Comparison of ENCODE assay signal across 12 mouse cellular contexts in the genomic region with DNA sequence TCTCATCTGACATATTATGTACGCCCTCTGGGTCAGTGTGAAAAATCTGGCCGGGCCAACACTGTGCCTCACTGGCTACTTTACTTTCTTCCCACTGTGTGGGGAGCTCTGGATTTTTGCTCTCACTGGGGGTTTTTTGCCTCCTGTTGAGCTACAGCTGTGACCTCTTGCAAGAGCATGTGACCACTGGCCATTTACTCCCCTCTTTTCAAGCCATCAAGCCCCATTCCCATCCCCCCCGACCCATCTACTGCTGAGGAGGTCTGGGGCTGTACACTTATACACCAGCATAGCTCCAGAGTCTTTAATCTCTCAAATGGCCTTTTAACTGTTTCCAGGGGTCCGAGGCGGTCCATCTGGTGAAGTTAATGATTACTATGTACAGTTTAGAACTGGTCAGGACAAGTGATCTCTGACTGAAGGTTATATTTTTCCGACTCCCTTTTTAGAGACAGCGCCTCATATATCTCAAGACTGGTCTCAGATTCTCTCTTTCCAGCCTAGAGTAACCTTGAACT. TPM values are rescaled to one million over a fixed set of nuclear protein-coding genes. Genes with fewer than 3 reads are reported as not detected.
A peak's percentile ranks its signal among the peaks of the same experiment; 100 is the strongest.
DNase-seq lines count a peak whose midpoint lies in the region; ATAC-seq and TF ChIP-seq lines count a peak whose summit lies in the region.
"Had no signal": no experiment of that assay in that cellular context is flagged by ENCODE, and none has a peak within 500 bp of the region (broad histone marks: within the 10 kb centered on the region; RNA-seq: fewer than 3 reads in every experiment).

No protein-coding gene starts in this region.

- H3K4me3 ChIP-seq in lung, embryonic 15.5 days, result no peak overlapping the region
- H3K4me3 ChIP-seq in intestine, postnatal 0 days (ENCODE audit: low read depth, low read length), result no peak overlapping the region
- H3K4me3 ChIP-seq in limb, embryonic 13.5 days, result no peak overlapping the region
- H3K4me3 ChIP-seq in stomach, embryonic 15.5 days (replicated peaks), result no peak overlapping the region

- no peak for TF ChIP-seq CTCF in intestine, postnatal 0 days (IDR thresholded peaks at IDR 0.05; ENCODE audit: low read depth)

- no peak overlapping the region for H3K9ac ChIP-seq in lung, embryonic 15.5 days
- no peak overlapping the region for H3K9ac ChIP-seq in intestine, postnatal 0 days (ENCODE audit: low read depth, low read length)
- H3K9ac ChIP-seq in limb, embryonic 13.5 days, result no peak overlapping the region
- H3K9ac ChIP-seq in stomach, embryonic 15.5 days, result no peak overlapping the region

- no peaks in the 10 kb centered on the region for H3K9me3 ChIP-seq in lung, embryonic 15.5 days
- no peaks in the 10 kb centered on the region for H3K9me3 ChIP-seq in intestine, postnatal 0 days (ENCODE audit: control insufficient read depth)
- no peaks in the 10 kb centered on the region for H3K9me3 ChIP-seq in limb, embryonic 13.5 days
- no peaks in the 10 kb centered on the region for H3K9me3 ChIP-seq in stomach, embryonic 15.5 days

- peak; percentile 36; the same call in 1 of the 2 replicates for ATAC-seq in lung, embryonic 15.5 days (ENCODE audit: borderline replicate concordance, extremely low read depth, low FRiP score, low TSS enrichment)
- ATAC-seq in intestine, postnatal 0 days, result peak; percentile 23
- ATAC-seq in limb, embryonic 13.5 days (ENCODE audit: low FRiP score, low read depth), result peak; percentile 26
- ATAC-seq in stomach, embryonic 15.5 days (ENCODE audit: insufficient read depth, low FRiP score, low read depth), result peak; percentile 57; the same call in 1 of the 2 replicates
- ATAC-seq: CD4-positive, CD25-positive, alpha-beta regulatory T cell, adult 4 months had no signal

- H3K36me3 ChIP-seq in lung, embryonic 15.5 days, result no peaks in the 10 kb centered on the region
- H3K36me3 ChIP-seq in intestine, postnatal 0 days (ENCODE audit: control insufficient read depth, insufficient read depth), result 0 out of 2 replicates have a peak, but pooled peaks cover 6% of the 10 kb centered on the region
- peaks cover 9% of the 10 kb centered on the region for H3K36me3 ChIP-seq in limb, embryonic 13.5 days
- H3K36me3 ChIP-seq in stomach, embryonic 15.5 days, result no peaks in the 10 kb centered on the region

- no peak for DNase-seq in lung, postnatal 14 days
- DNase-seq in ovary, postnatal 10 days (ENCODE audit: low spot score), result no peak
- DNase-seq in left cerebral cortex, adult 18-20 months (ENCODE audit: low spot score in 2 of 2), result no peak
- no peak for DNase-seq in lung, postnatal 36 days
- DNase-seq: cerebellum, adult 11 months; lung, adult 2 months had no signal

- no peaks in the 10 kb centered on the region for H3K27me3 ChIP-seq in lung, embryonic 15.5 days
- H3K27me3 ChIP-seq in intestine, postnatal 0 days (replicated peaks; ENCODE audit: control insufficient read depth, insufficient read depth, low read length), result no peaks in the 10 kb centered on the region
- no peaks in the 10 kb centered on the region for H3K27me3 ChIP-seq in limb, embryonic 13.5 days
- H3K27me3 ChIP-seq in stomach, embryonic 15.5 days (replicated peaks), result no peaks in the 10 kb centered on the region

- 48% methylated on average over 7 of the region's 7 CpGs for WGBS in lung, embryonic 15.5 days
- 30% methylated on average over 7 of the region's 7 CpGs for WGBS in intestine, postnatal 0 days
- WGBS in limb, embryonic 13.5 days, result 16% methylated on average over 7 of the region's 7 CpGs
- WGBS in stomach, embryonic 15.5 days, result 41% methylated on average over 7 of the region's 7 CpGs

- H3K4me1 ChIP-seq in lung, embryonic 15.5 days, result peaks cover 30% of the 10 kb centered on the region
- peaks cover 9% of the 10 kb centered on the region for H3K4me1 ChIP-seq in intestine, postnatal 0 days (replicated peaks; ENCODE audit: control insufficient read depth, insufficient read depth, low read length)
- H3K4me1 ChIP-seq in limb, embryonic 13.5 days, result peaks cover 84% of the 10 kb centered on the region
- peaks cover 25% of the 10 kb centered on the region for H3K4me1 ChIP-seq in stomach, embryonic 15.5 days

- H3K27ac ChIP-seq in lung, embryonic 15.5 days, result 0 out of 2 replicates have a peak overlapping the region, but pooled peaks have one; percentile 6
- H3K27ac ChIP-seq in intestine, postnatal 0 days (ENCODE audit: low read depth, low read length), result peak overlapping the region; percentile 82
- H3K27ac ChIP-seq in limb, embryonic 13.5 days, result peak overlapping the region; percentile 98
- H3K27ac ChIP-seq in stomach, embryonic 15.5 days, result peak overlapping the region; percentile 90; the same call in 1 of the 2 replicates

- H3K4me2 ChIP-seq in lung, embryonic 15.5 days, result no peak overlapping the region
- H3K4me2 ChIP-seq in intestine, postnatal 0 days (replicated peaks; ENCODE audit: low read depth), result peak overlapping the region; percentile 47
- H3K4me2 ChIP-seq in limb, embryonic 13.5 days (replicated peaks), result peak overlapping the region; percentile 50
- no peak overlapping the region for H3K4me2 ChIP-seq in stomach, embryonic 15.5 days

RNA-seq across cellular contexts. Expression of a gene that starts 16.0 kb away (rescaled TPM):
- polyA plus RNA-seq in lung, embryonic 15.5 days (2015; fragmentation: Nextera tagmentation; extraction: Ambion mirVana), result 4.1 and 5.6 TPM in 2 replicates
- polyA plus RNA-seq in intestine, postnatal 0 days (2015; fragmentation: Nextera tagmentation; extraction: Ambion mirVana), result 16.2 and 16.8 TPM in 2 replicates
- 13.1 and 15.6 TPM in 2 replicates for polyA plus RNA-seq in limb, embryonic 13.5 days (2015; fragmentation: Nextera tagmentation; extraction: Ambion mirVana)
- polyA plus RNA-seq in stomach, embryonic 15.5 days (2015; fragmentation: Nextera tagmentation; extraction: Ambion mirVana), result 6.4 TPM in 2 replicates
- 10 to 100 TPM; 23.2 to 26.4 TPM for total RNA-seq in left cerebral cortex, adult 18-20 months (2021)
- total RNA-seq: neutrophil, adult 5-6 weeks had no signal

RNA-seq across cellular contexts. Expression of a gene that starts 27.6 kb away (rescaled TPM):
- 67.2 and 71.8 TPM in 2 replicates for polyA plus RNA-seq in lung, embryonic 15.5 days (2015; fragmentation: Nextera tagmentation; extraction: Ambion mirVana)
- 14.0 and 15.6 TPM in 2 replicates for polyA plus RNA-seq in intestine, postnatal 0 days (2015; fragmentation: Nextera tagmentation; extraction: Ambion mirVana)
- 60.8 and 73.0 TPM in 2 replicates for polyA plus RNA-seq in limb, embryonic 13.5 days (2015; fragmentation: Nextera tagmentation; extraction: Ambion mirVana)
- polyA plus RNA-seq in stomach, embryonic 15.5 days (2015; fragmentation: Nextera tagmentation; extraction: Ambion mirVana), result 52.9 and 64.1 TPM in 2 replicates
- 10 to 100 TPM; 54.6 to 57.0 TPM for total RNA-seq in left cerebral cortex, adult 18-20 months (2021)

Comparison
In these comparisons a context has a peak if more than half of its experiments do, and no peak if none do; other contexts are left out.
1. H3K27ac ChIP-seq: peak in every context shown above with its lines; median percentile 98 in limb, embryonic 13.5 days; 90 in stomach, embryonic 15.5 days; 82 in intestine, postnatal 0 days; 6 in lung, embryonic 15.5 days.
2. H3K4me2 ChIP-seq: peak in intestine, postnatal 0 days (single experiment) and limb, embryonic 13.5 days (single experiment); none in lung, embryonic 15.5 days (single experiment) and stomach, embryonic 15.5 days (single experiment).
3. Peak in every context shown above with its lines, with median percentiles within 50 percentile points of each other: ATAC-seq.